Mouse (Mus musculus) cerebellum, adult 2 months (tissue): ENCODE results near the gene 4930524J08Rik.

ENCODE experiments used
- CTCF ChIP-seq: fragments of 200-500 bp; IDR thresholded peaks from 2 replicates; pipeline ENCODE4 v1.5.1; 2011; ENCODE audit warnings: low read depth, mild to moderate bottlenecking, control low read depth, low read length, moderate library complexity, borderline replicate concordance; ENCODE audit not compliant: insufficient read depth
- POLR2A ChIP-seq: fragments of 200-500 bp; IDR thresholded peaks from 2 replicates; pipeline ENCODE4 v1.6.1; 2011; ENCODE audit warnings: low read length, control low read depth, borderline replicate concordance; ENCODE audit not compliant: insufficient read depth

GRCm38 (mm10) chr5:99959960-99960359 lies 18.9 kb upstream of the 4930524J08Rik start:
- TF ChIP-seq CTCF: no peak
- no peak for TF ChIP-seq POLR2A
